Mouse (Mus musculus): ENCODE measurements around the gene Gm9837.

Gm9837 gene

DNA sequence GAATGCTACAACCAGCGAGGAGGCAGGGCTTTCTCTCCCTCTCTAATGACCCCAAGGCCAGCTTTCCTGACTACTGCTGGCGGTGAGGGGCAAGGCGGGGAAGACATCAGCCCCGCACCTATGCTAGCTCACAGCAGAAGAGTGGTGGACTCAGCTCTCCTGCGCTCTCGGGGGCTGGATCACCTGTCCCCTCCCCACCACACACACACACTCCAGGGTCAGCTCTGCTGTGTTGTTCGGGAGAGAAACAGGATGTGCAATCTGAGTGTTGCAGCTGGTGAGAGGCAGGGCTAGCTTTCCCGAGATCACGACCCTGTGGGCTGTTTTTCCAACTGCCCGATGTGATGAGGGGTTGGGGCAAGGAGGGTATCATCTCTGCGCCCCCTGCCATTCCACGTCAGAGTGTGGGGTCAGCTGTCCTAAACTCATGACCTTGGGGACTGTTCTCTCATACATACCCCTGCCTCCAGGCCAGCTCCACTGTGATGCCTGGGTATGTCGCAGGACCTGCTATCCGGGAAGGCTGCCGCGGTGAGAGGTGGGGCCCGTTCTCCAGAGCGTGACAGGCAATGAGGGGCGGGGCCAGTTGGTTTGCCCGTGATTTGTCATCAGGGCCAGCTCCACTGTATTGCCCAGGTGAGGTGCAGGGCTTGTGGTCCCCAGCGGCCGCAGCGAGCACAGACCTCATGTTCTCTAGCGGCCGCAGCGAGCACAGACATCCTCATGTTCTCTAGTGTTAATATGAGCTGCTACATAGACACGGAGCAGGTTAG lies 16.7 kb upstream of the Gm9837 start:
- DNase-seq: peak; percentile 83

DNA sequence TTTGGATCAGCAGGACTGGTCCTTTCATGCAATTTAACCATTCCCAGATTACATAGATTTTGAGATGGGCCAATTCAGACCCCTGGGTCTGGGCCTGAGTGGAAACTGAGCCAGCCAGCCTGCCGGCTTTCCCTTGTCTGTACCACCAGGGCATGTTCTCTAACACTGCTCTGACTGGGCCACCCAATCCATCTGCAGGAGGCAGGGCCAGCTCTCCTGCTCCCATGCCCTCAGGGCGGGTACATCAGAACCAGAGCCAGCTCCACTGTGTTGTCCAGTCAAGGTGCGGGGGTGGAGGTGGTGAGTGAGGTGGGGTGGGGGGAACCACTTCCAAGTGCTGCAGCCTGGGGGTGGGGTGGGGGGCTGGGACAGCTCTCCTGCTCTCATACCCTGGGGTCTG lies 16.1 kb upstream of the Gm9837 start:
- no peak for DNase-seq

DNA sequence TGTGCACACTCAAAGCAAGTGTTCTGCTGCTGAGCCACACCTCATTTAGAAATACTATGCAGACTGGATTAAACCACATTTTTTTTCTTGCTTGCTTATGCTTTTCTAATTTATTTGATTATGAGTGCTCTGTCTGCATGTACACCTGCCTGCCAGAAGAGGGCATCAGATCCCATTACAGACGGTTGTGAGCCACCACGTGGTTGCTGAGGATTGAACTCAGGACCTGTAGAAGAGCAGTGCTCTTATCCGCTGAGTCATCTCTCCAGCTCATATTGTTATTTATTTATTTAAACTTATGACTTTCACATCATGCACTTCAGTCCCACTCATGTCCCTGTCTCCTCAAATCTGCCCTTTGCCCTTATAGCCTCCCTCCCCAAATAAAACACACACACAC lies 15.4 kb upstream of the Gm9837 start:
- DNase-seq: no peak

DNA sequence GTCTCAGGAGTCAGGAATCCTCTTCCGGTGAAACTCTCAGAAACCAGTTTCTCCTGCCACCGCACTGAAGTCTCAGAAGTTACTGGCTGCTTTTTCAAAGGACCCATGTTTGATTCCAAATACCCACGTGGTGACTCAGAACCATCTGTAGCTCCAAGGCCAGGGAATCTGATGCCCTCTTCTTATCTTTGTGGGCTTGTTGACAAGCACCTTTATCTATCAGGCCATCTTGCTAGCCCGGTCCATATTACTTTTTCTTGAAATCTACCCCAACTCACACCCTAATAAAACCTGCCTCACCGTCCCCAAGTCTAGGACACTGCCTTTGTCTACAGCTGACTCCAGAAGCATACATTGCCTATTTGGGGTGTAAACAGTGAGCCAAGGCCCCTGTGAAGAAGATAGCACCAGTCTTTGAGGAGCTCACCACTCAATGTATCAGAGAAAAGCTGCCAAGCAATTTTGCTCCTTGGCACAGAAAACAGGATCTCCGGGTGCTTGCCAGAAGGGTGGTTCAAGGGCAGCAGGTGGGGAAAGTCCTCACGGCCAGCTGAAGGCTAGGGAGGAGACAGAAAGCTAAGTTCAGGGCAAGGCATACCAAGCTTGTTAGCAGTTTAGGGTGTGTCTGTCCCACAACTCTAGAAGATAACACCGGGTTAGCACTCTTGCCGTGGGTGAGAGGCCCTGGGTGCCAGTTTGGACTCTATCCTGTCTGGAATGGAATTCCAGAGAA lies 13.0 kb upstream of the Gm9837 start:
- DNase-seq: peak; percentile 59

DNA sequence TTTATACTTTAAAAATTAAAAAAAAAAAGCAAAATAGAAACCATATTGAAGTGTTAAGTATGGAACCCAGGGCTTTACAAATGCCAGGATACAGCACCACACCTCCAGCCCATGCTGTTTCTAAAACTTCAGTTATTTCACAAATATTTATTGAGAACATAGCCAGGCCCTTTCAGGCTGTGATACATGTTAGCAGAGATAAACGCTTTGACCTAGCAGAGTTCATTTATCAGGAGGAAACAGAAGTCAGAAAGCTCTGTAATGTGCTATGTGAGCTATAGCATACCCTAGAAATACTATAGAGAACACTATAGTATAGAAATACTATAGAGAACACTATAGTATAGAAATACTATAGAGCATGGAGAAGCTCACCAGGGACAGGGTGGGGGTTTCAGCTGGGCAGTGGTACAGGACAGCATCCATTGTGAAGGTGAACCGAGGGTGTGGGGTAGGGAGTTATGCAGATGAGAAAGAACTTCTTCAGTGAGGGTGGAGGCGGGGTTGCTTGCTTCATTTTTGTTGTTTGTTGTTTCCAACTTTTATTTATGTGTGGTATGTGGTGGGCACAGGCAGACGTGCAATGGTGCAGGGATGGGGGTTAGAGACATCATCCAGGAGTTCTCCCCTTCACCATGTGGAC lies 10.9 kb upstream of the Gm9837 start:
- no peak for DNase-seq

DNA sequence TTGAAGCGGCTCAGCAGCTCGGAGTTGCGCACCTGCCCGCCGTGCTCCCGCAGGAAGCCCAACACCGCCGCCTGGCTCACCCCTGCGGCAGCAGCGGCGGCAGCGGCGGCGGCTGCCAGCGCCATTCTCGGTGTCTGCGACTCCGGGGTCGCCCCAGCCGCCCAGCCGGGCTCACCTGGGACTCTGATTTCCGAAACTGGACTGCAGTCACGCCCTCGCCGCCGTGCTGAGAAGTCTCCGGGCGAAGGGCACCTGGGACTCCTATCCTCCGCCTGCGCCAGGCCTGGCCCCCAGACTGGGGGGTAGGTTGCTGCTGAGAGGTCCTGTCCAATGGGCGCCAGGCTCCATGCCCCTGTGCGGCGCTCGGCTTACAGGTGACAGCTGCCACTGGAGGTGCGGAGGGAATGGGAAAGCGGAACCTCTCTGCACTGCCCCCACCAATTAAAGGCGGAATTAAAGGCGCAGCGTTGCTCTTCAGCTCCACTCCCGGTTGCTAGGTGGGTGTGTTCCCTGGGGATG lies 9.6 kb upstream of the Gm9837 start, which contains the start of the genes Gm9945 and Sowaha:
Gene Gm9945 (plus strand): TSS at position 384 of the 519 bp plus-strand sequence.
Gene Sowaha (minus strand): TSS at position 492 of the 519 bp plus-strand sequence.
- DNase-seq: peak; percentile 82

DNA sequence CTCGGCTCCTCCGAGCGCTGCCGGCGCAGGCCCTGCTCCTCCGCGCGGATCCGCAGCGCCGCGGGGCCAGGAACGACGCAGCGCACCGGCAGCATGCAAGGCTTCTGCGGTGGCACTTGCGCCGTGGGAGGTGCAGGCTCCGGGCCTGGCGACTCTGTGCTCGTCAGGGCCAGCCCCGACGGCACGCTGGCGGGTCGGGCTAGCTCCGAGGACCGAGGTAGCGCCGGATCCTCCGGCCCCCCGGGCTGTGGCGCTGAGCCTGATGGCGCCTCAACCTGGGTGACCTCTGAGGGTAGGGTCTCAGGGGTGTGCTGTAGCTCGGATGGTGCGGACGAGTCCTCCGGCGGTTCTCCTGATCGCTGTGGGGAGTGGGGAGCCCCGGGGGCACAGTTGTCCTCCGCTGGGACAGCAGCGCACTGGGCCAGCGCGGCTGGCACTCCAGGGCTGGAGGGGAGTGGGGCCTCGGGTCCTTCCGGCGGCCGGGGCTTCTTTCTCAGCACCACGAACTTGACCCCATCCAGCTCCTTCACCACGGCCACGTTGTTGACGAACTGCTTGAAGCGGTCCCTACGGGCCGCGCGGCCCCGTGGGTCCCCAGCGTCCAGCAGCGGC lies 9.0 kb upstream of the Gm9837 start:
- peak; percentile 50 for DNase-seq

DNA sequence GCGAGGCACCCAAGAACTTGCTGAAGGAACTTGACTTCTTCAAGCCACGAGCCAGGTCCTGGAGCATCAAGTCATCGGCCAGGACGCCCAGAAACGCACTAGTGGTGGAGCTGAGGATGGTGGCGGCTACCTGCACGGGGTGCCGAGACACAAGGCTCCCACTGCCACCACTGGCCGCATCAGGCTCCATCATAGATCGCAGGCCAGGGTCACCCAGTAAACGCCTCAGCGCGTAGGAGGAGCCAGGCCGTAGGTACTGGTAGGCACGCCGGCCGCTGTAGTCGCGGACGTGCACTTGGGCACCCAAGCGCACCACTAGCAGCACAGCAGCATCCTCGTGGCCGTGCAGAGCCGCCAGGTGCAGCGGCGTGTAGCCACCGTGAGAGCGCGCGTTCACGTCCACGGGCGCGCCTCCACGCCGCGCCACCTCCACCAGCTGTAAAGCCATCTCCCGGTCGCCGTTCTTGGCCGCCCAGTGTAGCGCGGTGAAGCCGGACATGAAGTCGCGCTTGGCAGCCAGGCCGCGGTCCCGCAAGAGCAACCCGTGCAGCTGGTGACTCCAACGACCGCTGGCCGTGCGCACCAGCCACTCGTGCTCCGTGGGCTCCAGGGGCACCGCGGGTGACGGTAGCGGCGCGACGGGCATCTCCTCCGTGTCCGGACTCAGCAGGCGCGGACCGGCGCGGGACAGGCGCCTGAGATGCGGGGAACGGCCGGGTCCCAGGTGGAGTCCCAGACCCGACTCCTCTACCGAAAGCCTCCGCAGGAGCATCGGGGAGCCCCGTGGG lies 8.3 kb upstream of the Gm9837 start:
- peak; percentile 54 for DNase-seq

DNA sequence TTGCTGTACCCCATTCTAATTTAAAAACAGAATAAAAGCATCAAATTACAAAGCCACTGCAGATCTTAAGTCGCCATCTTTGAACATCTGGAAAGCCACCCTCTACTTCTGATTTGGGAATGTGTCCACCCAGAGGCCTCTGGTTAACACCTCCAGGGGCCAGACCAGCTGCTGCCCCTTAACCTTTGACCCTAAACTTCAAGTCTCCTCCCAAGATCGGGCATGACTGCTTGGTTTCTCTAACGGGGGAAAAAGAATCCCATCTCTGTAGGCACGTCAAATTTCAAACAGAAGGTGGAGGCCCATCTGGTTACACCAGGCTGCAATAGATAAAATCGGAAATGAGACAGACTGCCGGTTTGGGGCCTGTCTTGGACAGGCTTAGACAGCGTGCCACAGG lies 7.6 kb upstream of the Gm9837 start:
- DNase-seq: no peak

DNA sequence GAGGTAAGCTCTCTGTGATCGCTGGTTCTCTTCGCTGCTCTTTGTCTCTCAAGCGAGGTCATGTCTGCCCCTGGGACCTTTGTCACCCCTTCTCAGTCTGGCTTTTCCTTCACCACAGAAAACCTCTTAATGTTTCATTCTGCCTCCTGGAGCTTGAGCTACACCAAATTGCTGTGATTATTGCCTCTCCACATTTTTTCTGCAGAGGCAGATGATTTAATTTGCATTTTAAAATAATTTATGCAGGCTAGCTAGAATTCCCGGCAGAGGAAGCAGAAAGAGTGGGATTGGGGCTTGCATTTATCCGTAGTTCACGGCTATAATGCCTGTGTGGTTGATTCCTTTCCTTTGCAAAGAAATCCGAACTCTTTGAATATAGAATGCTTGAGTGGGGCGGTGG lies 5.3 kb upstream of the Gm9837 start:
- DNase-seq: no peak

DNA sequence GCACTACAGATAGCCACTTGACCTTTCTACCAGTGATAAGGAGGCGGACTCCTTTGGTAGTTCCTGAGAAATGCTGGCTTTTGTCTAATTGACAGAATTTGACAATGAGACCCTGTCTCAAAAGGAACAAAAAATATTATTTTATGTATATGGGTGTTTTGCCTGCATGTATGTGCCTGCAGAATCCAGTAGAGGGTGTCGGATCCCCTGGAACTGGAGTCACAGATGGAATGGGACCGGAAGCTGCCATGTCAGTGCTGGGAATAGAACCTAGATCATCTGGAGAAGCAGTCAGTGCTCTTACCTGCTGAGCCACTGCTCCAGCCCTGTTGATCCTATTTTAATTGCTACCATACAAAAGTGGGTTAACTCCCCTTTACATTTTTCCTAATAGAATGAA lies 2.4 kb upstream of the Gm9837 start:
- DNase-seq: no peak

DNA sequence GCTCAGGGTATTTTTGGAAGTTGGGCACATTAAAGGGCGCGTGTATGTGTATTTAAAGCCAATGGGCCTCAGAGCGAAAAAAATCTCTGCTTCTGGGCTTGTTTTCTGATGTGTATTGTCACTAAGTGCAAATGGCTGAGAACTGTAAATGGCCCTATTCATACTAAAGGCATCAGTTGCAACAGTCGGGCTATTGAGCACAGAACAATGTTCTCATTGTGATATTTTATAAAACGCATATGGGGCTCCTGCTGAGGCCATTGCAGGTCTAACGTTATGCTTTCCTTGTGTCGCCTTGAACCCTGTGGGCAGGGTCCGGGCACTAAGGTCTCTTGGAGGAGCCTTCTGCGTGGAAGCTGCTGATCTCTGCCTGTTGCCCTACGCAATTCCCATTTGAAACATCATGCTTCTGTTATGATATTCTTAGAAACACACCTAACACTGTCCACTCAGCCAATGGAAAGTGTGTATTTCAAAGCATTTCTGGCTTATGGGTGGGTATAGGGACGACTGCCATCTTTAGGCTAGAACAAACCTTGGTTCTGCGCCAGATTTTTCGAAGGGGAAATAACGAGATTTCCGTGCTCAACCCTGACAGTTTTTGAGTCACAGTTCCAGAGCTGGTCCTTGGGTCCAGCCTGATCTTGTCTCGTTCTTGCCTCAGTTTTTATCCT lies 848 bp downstream of the Gm9837 start:
- no peak for DNase-seq

DNA sequence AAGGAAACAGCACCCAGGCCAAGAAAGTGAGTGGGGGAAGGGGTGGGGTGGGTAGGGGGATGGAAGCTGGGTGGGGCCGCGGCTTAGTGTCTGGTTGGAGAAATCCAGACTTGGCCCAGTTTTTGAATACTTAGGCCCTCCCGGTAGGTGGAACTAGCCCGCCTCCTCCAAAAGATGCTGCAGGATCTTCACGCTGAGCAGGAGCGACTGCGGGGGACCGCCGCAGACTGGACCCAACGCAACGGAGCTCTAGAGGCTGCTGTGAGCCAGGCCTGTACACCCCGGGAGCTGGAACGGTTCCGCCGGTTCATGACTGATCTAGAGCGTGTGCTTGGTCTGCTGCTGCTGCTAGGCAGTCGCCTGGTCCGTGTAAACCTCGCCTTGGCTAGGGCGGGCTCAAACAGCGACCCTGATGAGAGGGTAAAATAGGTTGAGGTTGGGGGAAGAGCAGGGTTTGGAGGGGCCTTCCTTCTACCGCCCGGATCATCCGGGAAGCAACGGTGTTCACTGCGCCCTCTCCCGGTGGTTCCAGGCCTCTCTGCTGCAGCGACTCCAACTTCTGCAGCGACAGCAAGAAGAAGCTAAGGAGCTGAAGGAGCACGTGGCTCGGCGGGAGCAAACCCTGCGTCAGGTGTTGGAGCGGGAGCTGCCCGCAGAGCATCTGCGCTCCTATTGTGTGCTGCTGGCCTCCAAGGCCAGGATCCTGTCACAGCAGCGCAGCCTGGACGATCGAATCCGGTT lies 3.9 kb downstream of the Gm9837 start:
- peak; percentile 86 for DNase-seq

DNA sequence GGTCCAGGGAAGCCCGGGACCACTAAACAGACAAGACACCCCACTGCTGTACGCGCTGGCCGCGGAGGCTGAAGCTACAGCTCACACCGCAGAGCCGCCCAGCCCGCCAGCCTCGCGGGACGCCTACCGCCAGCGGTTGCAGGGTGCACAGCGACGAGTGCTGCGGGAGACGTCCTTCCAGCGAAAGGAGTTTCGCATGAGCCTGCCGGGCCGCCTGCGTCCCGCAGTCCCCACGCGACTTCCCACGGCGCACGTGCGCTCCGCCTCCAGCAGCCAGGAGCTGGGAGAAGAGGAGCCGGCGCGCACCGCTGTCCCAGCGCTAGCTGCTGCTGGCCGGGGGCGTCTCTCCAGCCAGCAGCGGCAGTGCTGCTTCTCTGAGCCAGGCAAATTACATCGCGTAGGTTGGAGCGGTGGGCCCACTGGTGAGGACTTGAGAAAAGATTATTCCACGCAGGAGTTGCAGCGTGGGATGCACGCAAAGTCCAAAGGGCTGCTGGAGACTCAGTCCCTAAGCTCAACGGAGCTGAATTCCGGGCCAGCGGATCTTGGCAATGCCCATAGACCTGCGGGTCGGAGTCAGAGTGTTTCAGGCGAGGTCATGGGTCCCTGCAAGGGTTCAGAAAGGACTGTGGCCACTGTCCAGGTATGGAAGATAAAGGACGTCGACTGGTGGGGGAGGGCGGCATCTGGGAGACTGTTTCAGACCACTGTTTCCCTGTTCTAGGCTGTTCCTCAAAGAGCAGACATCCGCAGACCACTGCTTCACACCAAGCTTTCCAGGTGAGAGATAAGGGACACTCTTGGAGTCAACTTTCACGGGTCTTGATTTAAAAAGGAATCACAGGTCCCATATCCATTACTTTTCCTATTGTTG lies 6.5 kb downstream of the Gm9837 start:
- no peak for DNase-seq

DNA sequence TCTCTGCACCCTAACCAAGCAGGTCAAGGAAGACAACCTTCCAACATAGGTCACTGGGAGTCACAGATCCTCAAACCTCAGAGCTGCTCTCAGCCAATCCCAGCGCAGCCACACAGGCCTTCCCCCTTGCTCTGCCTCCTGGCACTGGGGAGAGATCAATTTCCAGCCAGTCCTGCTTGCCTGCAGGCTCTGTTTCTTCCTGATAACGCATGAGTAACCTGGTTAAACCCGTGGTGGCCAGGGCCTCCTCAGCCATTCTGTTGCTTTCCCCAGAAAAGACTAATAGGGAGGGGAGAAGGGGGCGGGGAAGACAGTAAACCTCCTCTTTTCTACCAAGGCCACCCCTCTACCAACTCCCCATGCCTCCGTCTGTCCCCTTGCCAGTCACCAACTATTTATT lies 8.6 kb downstream of the Gm9837 start:
- no peak for DNase-seq

DNA sequence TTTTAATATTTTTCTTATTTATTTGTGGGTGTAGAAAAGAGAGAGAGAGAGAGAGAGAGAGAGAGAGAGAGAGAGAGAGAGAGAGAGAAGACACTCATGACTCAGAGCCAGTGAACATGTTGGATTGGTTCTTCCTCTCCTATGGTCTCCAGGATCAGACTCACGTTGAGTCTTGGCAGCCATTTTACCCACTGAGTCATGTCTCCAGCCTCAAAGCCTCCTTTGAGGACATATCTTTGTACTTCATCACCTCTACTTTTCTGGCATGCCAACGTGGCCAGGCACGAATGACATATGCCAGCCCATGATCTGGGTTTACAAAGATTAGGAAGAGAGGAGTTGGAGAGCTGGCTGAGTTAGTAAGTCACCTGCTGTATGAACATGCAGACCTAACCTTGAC lies 10.1 kb downstream of the Gm9837 start:
- no peak for DNase-seq

DNA sequence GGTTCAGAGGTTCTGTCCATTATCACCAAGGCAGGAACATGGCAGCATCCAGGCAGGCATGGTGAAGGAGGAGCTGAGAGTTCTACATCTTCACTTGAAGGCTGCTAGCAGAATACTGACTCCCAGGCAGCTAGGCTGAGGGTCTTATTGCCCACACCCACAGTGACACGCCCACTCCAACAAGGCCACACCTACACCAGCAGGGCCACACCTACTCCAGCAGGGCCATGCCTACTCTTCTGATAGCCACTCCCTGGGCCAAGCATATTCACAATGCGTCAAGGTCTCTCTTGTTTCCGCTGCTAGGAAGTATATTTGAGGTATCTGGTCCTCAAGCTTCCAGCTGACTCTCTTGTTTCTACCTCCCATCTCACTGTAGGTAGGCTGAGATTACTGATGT lies 11.3 kb downstream of the Gm9837 start:
- no peak for DNase-seq

DNA sequence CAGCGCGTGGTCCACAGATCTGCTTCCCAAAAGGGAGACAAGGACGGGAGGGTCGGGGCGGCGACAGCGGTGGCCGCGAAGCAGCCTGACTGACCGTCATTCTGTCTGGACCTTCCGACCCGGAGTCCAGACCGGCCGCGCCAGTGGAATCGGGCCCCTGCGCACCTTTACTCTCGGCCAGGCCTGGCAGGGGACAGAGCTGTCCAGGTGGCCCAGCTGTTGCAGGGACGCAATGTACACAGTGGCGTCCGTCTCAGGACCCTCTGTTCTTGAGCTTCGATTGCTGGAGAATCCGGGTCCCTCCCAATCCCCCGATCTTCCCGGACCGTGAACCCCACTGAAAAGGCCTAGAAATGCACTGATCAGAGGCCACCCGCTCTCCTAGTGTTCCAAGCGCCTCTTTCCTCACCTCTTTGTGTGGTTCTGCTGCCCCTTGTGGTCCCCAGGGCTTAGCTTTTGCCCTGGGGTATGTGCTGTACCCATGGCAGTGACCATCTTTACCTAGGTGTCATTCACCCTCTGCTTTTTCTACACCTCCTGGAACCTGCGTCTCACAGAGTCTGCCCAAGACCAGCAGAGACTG lies 12.8 kb downstream of the Gm9837 start:
- DNase-seq: no peak

Measured in cerebellum, adult 11 months (tissue).